Mouse (Mus musculus): ENCODE results near the gene Serpine1. TPM values are rescaled to one million over a fixed set of nuclear protein-coding genes. Genes with fewer than 3 reads are reported as not detected.
A peak's percentile ranks its signal among the peaks of the same experiment; 100 is the strongest.

Gene Serpine1
- total RNA-seq, 2 experiments from 2014 or later, result 1.2 to 1.9 TPM

DNA sequence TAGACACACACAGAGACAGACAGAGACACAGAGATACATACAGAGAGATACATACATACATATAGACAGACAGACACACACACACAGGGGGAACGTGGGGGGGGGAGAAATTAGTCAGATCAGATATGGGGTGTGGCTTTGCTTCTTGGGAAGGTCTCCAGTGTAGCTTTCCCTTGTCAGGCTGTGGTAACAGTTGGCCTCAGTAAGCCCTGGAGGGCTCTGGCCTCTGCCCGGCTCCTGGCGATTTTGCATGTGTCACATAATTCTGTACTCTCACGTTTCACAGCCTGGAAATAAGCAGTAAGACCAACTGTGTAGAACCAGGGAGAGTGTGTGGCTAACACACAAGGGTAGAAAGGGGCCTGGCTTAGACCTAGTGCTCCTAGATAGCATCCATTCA is 28.6 kb upstream of the Serpine1 start:
- intact Hi-C loops (cut with DNase I; ENCODE audit: low total_unique reads), result no loop called here
- DNase-seq, result no peak

GRCm38 (mm10) chr5:137098418-137098817 is 26.4 kb upstream of the Serpine1 start:
- no peak for DNase-seq
- intact Hi-C loops (cut with DNase I; ENCODE audit: low total_unique reads), result no loop called here

GRCm38 (mm10) chr5:137096037-137096436 is 24.0 kb upstream of the Serpine1 start:
- no peak for DNase-seq
- intact Hi-C loops (cut with DNase I; ENCODE audit: low total_unique reads), result no loop called here

- no peak for DNase-seq
- intact Hi-C loops (cut with DNase I; ENCODE audit: low total_unique reads), result no loop called here
Observed at GRCm38 (mm10) chr5:137095135-137095534, 23.1 kb upstream of the Serpine1 start.

- intact Hi-C loops (cut with DNase I; ENCODE audit: low total_unique reads), result no loop called here
- no peak for DNase-seq
Observed at GRCm38 (mm10) chr5:137093720-137094119, 21.7 kb upstream of the Serpine1 start.

DNA sequence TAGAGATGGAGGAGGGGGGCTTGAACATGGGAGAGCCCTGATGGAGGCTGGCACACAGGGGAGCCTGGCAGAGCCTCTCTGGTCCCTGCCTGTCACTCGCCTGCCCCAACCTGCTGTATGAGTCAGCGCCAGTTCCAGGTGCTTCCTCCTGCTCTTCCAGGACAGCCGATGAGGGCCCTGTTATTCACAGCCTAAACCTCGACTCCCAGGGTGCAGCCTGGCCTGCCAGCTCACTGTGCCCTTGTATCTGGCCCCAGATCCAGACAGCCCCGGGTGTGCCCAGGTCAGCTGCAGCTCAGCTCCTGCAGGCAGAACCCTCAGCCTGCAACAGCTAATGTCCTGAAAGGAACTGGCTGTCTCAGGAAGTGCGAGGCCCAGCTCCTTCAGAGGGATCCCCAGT is 19.5 kb upstream of the Serpine1 start:
- intact Hi-C loops (cut with DNase I; ENCODE audit: low total_unique reads), result no loop called here
- no peak for DNase-seq

GRCm38 (mm10) chr5:137090870-137091269 is 18.8 kb upstream of the Serpine1 start:
- intact Hi-C loops (cut with DNase I; ENCODE audit: low total_unique reads), result no loop called here
- DNase-seq, result no peak

DNA sequence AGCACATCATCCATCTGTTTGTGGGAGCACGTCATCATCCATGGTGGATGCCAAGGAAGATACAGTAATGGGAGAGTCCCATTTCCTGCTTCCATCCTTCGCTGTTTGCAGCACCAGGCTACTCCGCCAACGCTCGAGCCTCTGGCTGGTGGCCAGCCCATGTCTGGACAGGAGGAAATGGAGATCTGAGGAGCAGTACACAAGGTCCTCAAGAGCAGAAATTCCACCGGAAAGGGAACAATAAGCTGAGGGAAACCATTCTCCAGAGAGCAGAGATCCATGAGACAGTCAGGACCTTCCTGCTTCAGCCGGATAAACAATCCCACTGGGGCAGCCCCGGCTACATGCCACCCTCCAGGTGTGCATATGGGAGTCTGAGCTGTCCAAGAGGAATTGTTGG is 15.3 kb upstream of the Serpine1 start:
- DNase-seq, result peak; percentile 50
- intact Hi-C loops (cut with DNase I; ENCODE audit: low total_unique reads), result no loop called here

- intact Hi-C loops (cut with DNase I; ENCODE audit: low total_unique reads), result no loop called here
- DNase-seq, result no peak
Observed at GRCm38 (mm10) chr5:137085731-137086130, 13.7 kb upstream of the Serpine1 start.

DNA sequence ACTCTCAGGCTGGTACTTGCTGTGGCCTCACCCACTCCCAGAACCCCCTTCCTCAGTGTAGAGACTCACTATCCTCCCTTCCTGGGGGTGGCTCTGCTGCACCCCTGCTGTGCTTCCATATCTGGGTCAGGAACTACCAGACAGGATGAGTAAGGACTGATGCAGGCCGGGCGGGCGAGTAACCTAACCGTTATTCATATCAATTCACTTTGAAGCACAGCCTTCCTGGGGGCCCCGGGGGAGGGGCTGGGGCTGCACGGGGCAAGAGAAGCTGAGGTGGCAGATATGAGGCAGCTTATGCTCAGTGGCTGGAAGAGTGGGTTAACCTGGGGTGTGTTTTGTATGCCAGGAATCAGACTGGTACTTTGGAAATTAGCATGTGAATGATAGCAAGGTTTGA is 13.0 kb upstream of the Serpine1 start:
- intact Hi-C loops (cut with DNase I; ENCODE audit: low total_unique reads), result no loop called here
- no peak for DNase-seq

DNA sequence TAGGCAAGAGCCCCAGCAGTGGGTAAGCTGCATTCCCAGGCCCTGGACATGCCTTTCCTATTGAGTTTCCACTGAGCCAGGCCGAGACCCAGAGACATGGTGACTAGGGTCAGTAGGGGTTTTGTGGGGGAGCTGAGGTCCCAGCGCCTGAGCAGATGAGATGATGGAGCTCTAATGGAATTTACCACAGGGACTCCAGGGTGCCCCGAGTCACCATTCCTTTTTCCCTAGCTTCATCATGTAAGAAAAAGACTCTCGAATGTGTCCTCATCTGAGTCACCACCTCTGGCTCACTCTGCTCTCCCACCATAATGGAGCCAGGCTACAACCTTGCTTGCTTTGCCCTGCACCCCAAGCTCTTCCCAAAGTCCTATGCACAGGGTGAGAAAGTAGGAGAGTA is 11.0 kb upstream of the Serpine1 start:
- no peak for DNase-seq
- intact Hi-C loops (cut with DNase I; ENCODE audit: low total_unique reads), result no loop called here

GRCm38 (mm10) chr5:137079849-137080248 is 7.8 kb upstream of the Serpine1 start:
- intact Hi-C loops (cut with DNase I; ENCODE audit: low total_unique reads), result no loop called here
- peak; percentile 18 for DNase-seq

GRCm38 (mm10) chr5:137078616-137079015 is 6.5 kb upstream of the Serpine1 start:
- intact Hi-C loops (cut with DNase I; ENCODE audit: low total_unique reads), result no loop called here

GRCm38 (mm10) chr5:137078041-137078440 is 6.0 kb upstream of the Serpine1 start:
- intact Hi-C loops (cut with DNase I; ENCODE audit: low total_unique reads), result no loop called here
- peak; percentile 32 for DNase-seq

More at GRCm38 (mm10) chr5:137078616-137079015, 6.5 kb upstream of the Serpine1 start:
- DNase-seq, result no peak

GRCm38 (mm10) chr5:137077187-137077586 is 5.1 kb upstream of the Serpine1 start:
- intact Hi-C loops (cut with DNase I; ENCODE audit: low total_unique reads), result no loop called here
- DNase-seq, result no peak

DNA sequence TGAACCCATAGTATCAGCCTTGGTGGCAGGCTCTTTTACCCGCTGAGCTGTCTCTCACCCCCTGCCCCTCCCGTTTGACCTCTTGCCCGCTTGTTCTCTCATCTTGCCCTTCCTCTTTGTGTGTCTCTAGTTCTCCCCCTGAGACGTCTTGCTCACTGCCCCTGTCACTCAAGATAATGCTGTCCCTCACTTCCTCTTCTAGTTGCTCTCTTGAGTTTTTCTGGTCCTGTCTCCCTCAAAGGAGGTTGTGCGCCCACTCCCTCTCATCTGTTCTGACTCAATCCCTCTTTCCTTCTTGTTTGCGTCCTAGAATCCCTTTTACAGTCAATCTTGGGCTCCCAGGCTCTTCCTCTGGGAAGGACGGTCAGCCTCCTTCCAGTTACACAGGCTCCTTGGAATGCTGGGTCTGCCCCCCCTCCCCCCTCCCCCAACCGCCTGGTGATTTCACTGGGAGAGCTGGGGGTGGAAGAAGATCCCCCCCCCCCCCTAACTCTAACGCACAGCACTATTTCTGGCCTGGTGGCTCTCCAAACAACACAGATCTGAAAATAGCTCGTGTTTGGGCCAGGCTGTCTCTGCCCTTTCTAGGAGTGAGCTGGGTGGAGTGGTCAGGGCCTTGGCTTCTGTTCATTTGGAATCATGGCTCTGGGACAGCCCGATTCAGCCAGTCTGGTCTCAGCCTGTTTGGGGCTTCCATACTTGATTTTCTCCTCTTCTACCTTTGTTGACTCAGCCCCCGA is 4.3 kb upstream of the Serpine1 start:
- peak; percentile 58 for DNase-seq
- intact Hi-C loops (cut with DNase I; ENCODE audit: low total_unique reads), result no loop called here

DNA sequence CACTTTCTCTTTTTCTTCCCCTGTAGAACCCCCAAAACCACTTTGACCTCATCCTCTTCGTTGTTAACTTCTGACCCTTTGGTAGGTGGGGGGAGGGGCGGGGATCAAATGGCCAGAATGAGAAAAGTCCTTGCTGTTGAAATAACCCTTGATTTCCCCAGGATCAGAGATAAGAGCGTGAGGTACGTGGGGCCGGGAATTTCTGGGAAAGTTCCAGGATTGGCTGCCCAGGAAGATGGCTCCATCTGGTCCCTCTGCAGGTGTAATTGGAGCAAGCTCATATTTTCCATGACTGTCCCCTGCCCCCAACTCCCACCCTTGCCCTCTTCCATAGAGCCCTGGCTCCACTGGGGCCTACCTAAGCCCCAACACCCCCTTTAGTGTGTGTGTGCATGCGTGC is 3.7 kb upstream of the Serpine1 start:
- DNase-seq, result no peak
- intact Hi-C loops (cut with DNase I; ENCODE audit: low total_unique reads), result no loop called here

- DNase-seq, result peak; percentile 58
- intact Hi-C loops (cut with DNase I; ENCODE audit: low total_unique reads), result no loop called here
Observed at GRCm38 (mm10) chr5:137074191-137074651, 2.2 kb upstream of the Serpine1 start.

GRCm38 (mm10) chr5:137073141-137073540 is 1.1 kb upstream of the Serpine1 start:
- intact Hi-C loops (cut with DNase I; ENCODE audit: low total_unique reads), result no loop called here
- no peak for DNase-seq

GRCm38 (mm10) chr5:137070881-137071605 is 1.0 kb downstream of the Serpine1 start:
- intact Hi-C loops (cut with DNase I; ENCODE audit: low total_unique reads), result no loop called here
- no peak for DNase-seq

DNA sequence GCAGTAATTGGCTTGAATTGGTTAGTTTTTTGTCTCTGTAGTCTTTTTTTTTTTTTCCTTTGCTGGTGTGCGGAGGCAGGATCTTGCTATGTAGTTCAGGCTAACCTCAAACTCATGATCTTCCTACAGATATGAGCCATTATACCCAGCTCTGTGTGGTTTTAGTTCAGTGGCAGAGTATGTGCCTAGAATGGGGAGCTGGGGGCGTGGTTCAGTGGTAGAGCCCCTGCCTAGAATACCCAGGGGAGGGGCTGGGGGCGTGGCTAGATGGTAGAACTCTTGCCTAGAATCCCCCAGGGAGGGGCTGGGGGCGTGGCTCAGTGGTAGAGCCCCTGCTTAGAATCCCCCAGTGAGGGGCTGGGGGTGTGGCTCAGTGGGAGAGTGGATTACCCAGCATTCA is 3.4 kb downstream of the Serpine1 start:
- intact Hi-C loops (cut with DNase I; ENCODE audit: low total_unique reads), result no loop called here
- no peak for DNase-seq

Data from gastrocnemius, postnatal 14 days (tissue).